Mouse (Mus musculus): ENCODE data around the gene AI837181. TPM values are rescaled to one million over a fixed set of nuclear protein-coding genes. Genes with fewer than 3 reads are reported as not detected.

AI837181 gene
- polyA plus RNA-seq, 1 experiment from 2014 or later = 67.9 TPM

- no peak overlapping the region for H3K27ac ChIP-seq
- 85% methylated on average over 4 of the region's 4 CpGs for WGBS
- H3K9ac ChIP-seq = no peak overlapping the region
- H3K4me2 ChIP-seq (replicated peaks) = no peak overlapping the region
- H3K4me3 ChIP-seq = no peak overlapping the region
- ATAC-seq (ENCODE audit: insufficient number of reproducible peaks, insufficient read depth, low FRiP score, low TSS enrichment) = no peak
- peaks cover 20% of the 10 kb centered on the region for H3K36me3 ChIP-seq
- no peaks in the 10 kb centered on the region for H3K27me3 ChIP-seq
- no peaks in the 10 kb centered on the region for H3K9me3 ChIP-seq
- peaks cover 33% of the 10 kb centered on the region for H3K4me1 ChIP-seq
Observed at GRCm38 (mm10) chr19:5429219-5429618, 4.3 kb downstream of the AI837181 start.

- H3K4me2 ChIP-seq (replicated peaks) = no peak overlapping the region
- no peaks in the 10 kb centered on the region for H3K9me3 ChIP-seq
- peaks cover 20% of the 10 kb centered on the region for H3K36me3 ChIP-seq
Observed at GRCm38 (mm10) chr19:5429806-5430205, 4.9 kb downstream of the AI837181 start.

GRCm38 (mm10) chr19:5430408-5430807 lies 5.5 kb downstream of the AI837181 start:
- WGBS = 81% methylated on average over 1 of the region's 1 CpGs
- Histone ChIP-seq H3K4me1 (peaks cover 33% of the 10 kb centered on the region), H3K27ac (no peak overlapping the region), H3K9me3 (no peaks in the 10 kb centered on the region), H3K4me2 (replicated peaks) (no peak overlapping the region), H3K36me3 (peaks cover 20% of the 10 kb centered on the region), H3K27me3 (no peaks in the 10 kb centered on the region), H3K4me3 (no peak overlapping the region), H3K9ac (no peak overlapping the region)
- no peak for ATAC-seq (ENCODE audit: insufficient number of reproducible peaks, insufficient read depth, low FRiP score, low TSS enrichment)

More at GRCm38 (mm10) chr19:5429806-5430205, 4.9 kb downstream of the AI837181 start:
- H3K9ac ChIP-seq = no peak overlapping the region
- 78% methylated on average over 8 of the region's 8 CpGs for WGBS
- H3K27ac ChIP-seq = no peak overlapping the region
- ATAC-seq (ENCODE audit: insufficient number of reproducible peaks, insufficient read depth, low FRiP score, low TSS enrichment) = no peak
- H3K4me3 ChIP-seq = no peak overlapping the region
- H3K27me3 ChIP-seq = no peaks in the 10 kb centered on the region
- H3K4me1 ChIP-seq = peaks cover 33% of the 10 kb centered on the region

- no peaks in the 10 kb centered on the region for H3K27me3 ChIP-seq
- no peaks in the 10 kb centered on the region for H3K9me3 ChIP-seq
- H3K27ac ChIP-seq = peak overlapping the region; percentile 46; the same call in 1 of the 2 replicates
- no peak overlapping the region for H3K4me3 ChIP-seq
- peaks cover 8% of the 10 kb centered on the region for H3K36me3 ChIP-seq
- H3K4me2 ChIP-seq (replicated peaks) = no peak overlapping the region
- ATAC-seq (ENCODE audit: insufficient number of reproducible peaks, insufficient read depth, low FRiP score, low TSS enrichment) = no peak
- 68% methylated on average over 4 of the region's 4 CpGs for WGBS
- H3K9ac ChIP-seq = no peak overlapping the region
- H3K4me1 ChIP-seq = peaks cover 20% of the 10 kb centered on the region
Observed at GRCm38 (mm10) chr19:5431911-5432464, 7.0 kb downstream of the AI837181 start.

GRCm38 (mm10) chr19:5432992-5433852 lies 8.3 kb downstream of the AI837181 start:
- no peak; the same call in 1 of the 2 replicates for ATAC-seq (ENCODE audit: insufficient number of reproducible peaks, insufficient read depth, low FRiP score, low TSS enrichment)
- H3K27me3 ChIP-seq = no peaks in the 10 kb centered on the region
- H3K4me3 ChIP-seq = peak overlapping the region; percentile 30
- H3K9me3 ChIP-seq = no peaks in the 10 kb centered on the region
- H3K4me2 ChIP-seq (replicated peaks) = peak overlapping the region; percentile 52
- no peaks in the 10 kb centered on the region for H3K36me3 ChIP-seq
- H3K27ac ChIP-seq = peak overlapping the region; percentile 61
- H3K4me1 ChIP-seq = peaks cover 19% of the 10 kb centered on the region
- 10% methylated on average over 16 of the region's 16 CpGs for WGBS
- H3K9ac ChIP-seq = peak overlapping the region; percentile 37; the same call in 1 of the 2 replicates

- H3K4me2 ChIP-seq (replicated peaks) = peak overlapping the region; percentile 52
- H3K36me3 ChIP-seq = no peaks in the 10 kb centered on the region
- H3K4me1 ChIP-seq = peaks cover 19% of the 10 kb centered on the region
- H3K27me3 ChIP-seq = no peaks in the 10 kb centered on the region
- H3K9me3 ChIP-seq = no peaks in the 10 kb centered on the region
- no peak overlapping the region for H3K9ac ChIP-seq
- no peak for ATAC-seq (ENCODE audit: insufficient number of reproducible peaks, insufficient read depth, low FRiP score, low TSS enrichment)
- no peak overlapping the region; the same call in 1 of the 2 replicates for H3K27ac ChIP-seq
- WGBS = 61% methylated on average over 7 of the region's 7 CpGs
- H3K4me3 ChIP-seq = peak overlapping the region; percentile 30
Observed at GRCm38 (mm10) chr19:5433951-5434350, 9.0 kb downstream of the AI837181 start.

- WGBS = 61% methylated on average over 9 of the region's 9 CpGs
- H3K4me2 ChIP-seq (replicated peaks) = no peak overlapping the region
- no peaks in the 10 kb centered on the region for H3K9me3 ChIP-seq
- H3K36me3 ChIP-seq = no peaks in the 10 kb centered on the region
- H3K27me3 ChIP-seq = peaks cover 38% of the 10 kb centered on the region
- H3K27ac ChIP-seq = no peak overlapping the region
- peaks cover 23% of the 10 kb centered on the region; the same call in 1 of the 2 replicates for H3K4me1 ChIP-seq
- H3K4me3 ChIP-seq = no peak overlapping the region
- no peak for ATAC-seq (ENCODE audit: insufficient number of reproducible peaks, insufficient read depth, low FRiP score, low TSS enrichment)
- H3K9ac ChIP-seq = no peak overlapping the region
Observed at GRCm38 (mm10) chr19:5444371-5444908, 19.5 kb downstream of the AI837181 start.

- Histone ChIP-seq H3K9ac (no peak overlapping the region), H3K4me3 (no peak overlapping the region), H3K36me3 (no peaks in the 10 kb centered on the region), H3K9me3 (no peaks in the 10 kb centered on the region), H3K27me3 (peaks cover 43% of the 10 kb centered on the region), H3K4me1 (peaks cover 23% of the 10 kb centered on the region; the same call in 1 of the 2 replicates), H3K4me2 (replicated peaks) (no peak overlapping the region), H3K27ac (no peak overlapping the region)
- ATAC-seq (ENCODE audit: insufficient number of reproducible peaks, insufficient read depth, low FRiP score, low TSS enrichment) = no peak
- 23% methylated on average over 7 of the region's 7 CpGs for WGBS
Observed at GRCm38 (mm10) chr19:5444954-5445353, 20.0 kb downstream of the AI837181 start.

GRCm38 (mm10) chr19:5445747-5446146 lies 20.8 kb downstream of the AI837181 start:
- Histone ChIP-seq H3K27ac (no peak overlapping the region), H3K4me3 (no peak overlapping the region), H3K4me2 (replicated peaks) (no peak overlapping the region), H3K9me3 (no peaks in the 10 kb centered on the region), H3K4me1 (peaks cover 23% of the 10 kb centered on the region; the same call in 1 of the 2 replicates), H3K27me3 (peaks cover 50% of the 10 kb centered on the region), H3K9ac (no peak overlapping the region), H3K36me3 (no peaks in the 10 kb centered on the region)
- ATAC-seq (ENCODE audit: insufficient number of reproducible peaks, insufficient read depth, low FRiP score, low TSS enrichment) = no peak
- WGBS = 87% methylated on average over 5 of the region's 5 CpGs

- Histone ChIP-seq H3K27me3 (peaks cover 50% of the 10 kb centered on the region), H3K9me3 (no peaks in the 10 kb centered on the region), H3K36me3 (no peaks in the 10 kb centered on the region), H3K27ac (no peak within 1 kb of the TSS), H3K4me3 (peak within 1 kb of the TSS; percentile 55), H3K9ac (peak within 1 kb of the TSS; percentile 53), H3K4me1 (peaks cover 23% of the 10 kb centered on the region; the same call in 1 of the 2 replicates), H3K4me2 (replicated peaks) (peak within 1 kb of the TSS; percentile 99)
- ATAC-seq (ENCODE audit: insufficient number of reproducible peaks, insufficient read depth, low FRiP score, low TSS enrichment) = peak; percentile 25; the same call in 1 of the 2 replicates
- 2% methylated on average over 70 of the region's 70 CpGs for WGBS
Observed at GRCm38 (mm10) chr19:5447515-5448353, 22.8 kb downstream of the AI837181 start, which contains the start of gene Fosl1. Gene Fosl1, plus strand, starts transcription at chr19:5447547.
